Mouse (Mus musculus) kidney, postnatal 0 days (tissue): ENCODE results near the gene Fbxo2. TPM values are rescaled to one million over a fixed set of nuclear protein-coding genes. Genes with fewer than 3 reads are reported as not detected.

ENCODE experiments used
- ATAC-seq: fragments of 200-750 bp; cut with Nextera tagmentation; replicated peaks from 2 replicates; pipeline ENCODE4 v1.8.0; 2017; ENCODE audit warnings: low read depth, moderate number of reproducible peaks, moderate TSS enrichment, moderate library complexity; ENCODE audit not compliant: low FRiP score
- DNase-seq: peaks from one replicate; pipeline ENCODE4 v3.0.0-alpha.2; 2016; ENCODE audit warnings: low spot score
- H3K27ac ChIP-seq: fragments of 300-500 bp; sonication (generic); 2 replicates; pipeline ENCODE4 v1.5.1; 2014; ENCODE audit warnings: mild to moderate bottlenecking
- H3K27me3 ChIP-seq: fragments of 300-500 bp; sonication (generic); 2 replicates; pipeline ENCODE4 v1.6.1; 2014; ENCODE audit warnings: low read length, mixed read lengths; ENCODE audit not compliant: insufficient read depth
- H3K36me3 ChIP-seq: fragments of 300-500 bp; sonication (generic); 2 replicates; pipeline ENCODE4 v1.6.1; 2014; ENCODE audit warnings: low read length, mixed read lengths; ENCODE audit not compliant: insufficient read depth
- H3K4me1 ChIP-seq: fragments of 300-500 bp; sonication (generic); replicated peaks from 2 replicates; pipeline ENCODE4 v1.6.1; 2014; ENCODE audit warnings: antibody characterized with exemption, low read length, mixed read lengths; ENCODE audit not compliant: insufficient read depth
- H3K4me2 ChIP-seq: fragments of 300-500 bp; sonication (generic); 2 replicates; pipeline ENCODE4 v1.6.1; 2014; ENCODE audit warnings: mild to moderate bottlenecking, low read length, moderate library complexity, mixed read lengths
- H3K4me3 ChIP-seq: fragments of 300-500 bp; sonication (generic); replicated peaks from 2 replicates; pipeline ENCODE4 v1.5.1; 2014; ENCODE audit warnings: low read depth, low read length
- H3K9ac ChIP-seq: fragments of 300-500 bp; sonication (generic); 2 replicates; pipeline ENCODE4 v1.6.1; 2014; ENCODE audit warnings: low read depth, low read length
- H3K9me3 ChIP-seq: fragments of 300-500 bp; sonication (generic); replicated peaks from 2 replicates; pipeline ENCODE4 v1.6.1; 2016; ENCODE audit warnings: low read length, inconsistent platforms, mixed read lengths
- CTCF ChIP-seq: IDR thresholded peaks from 2 replicates; pipeline ENCODE4 v1.5.1; 2016; ENCODE audit warnings: antibody characterized with exemption, low read depth, mild to moderate bottlenecking, moderate library complexity
- WGBS: fragments of 180-500 bp; shearing (Covaris S2); extraction: QIAGEN DNeasy Blood & Tissue Kit; methylation state at CpG from one replicate; pipeline ENCODE4 v1.1.7; 2014; 5-methylcytosine and 5-hydroxymethylcytosine counted together
- polyA plus RNA-seq: library from polyadenylated mRNA; unstranded; fragments of >200 nt; fragmentation: Nextera tagmentation; extraction: Ambion mirVana; gene quantifications from 2 replicates; pipeline ENCODE4 v1.2.1, GENCODE M21; 2015

Gene Fbxo2
- polyA plus RNA-seq, 1 experiment from 2014 or later: 3.7 TPM

- Histone ChIP-seq H3K9me3 (no peaks in the 10 kb centered on the region), H3K4me1 (peaks cover 14% of the 10 kb centered on the region), H3K36me3 (0 out of 2 replicates have a peak, but pooled peaks cover 5% of the 10 kb centered on the region), H3K4me2 (peak overlapping the region; percentile 96), H3K9ac (peak overlapping the region; percentile 76), H3K27me3 (no peaks in the 10 kb centered on the region), H3K27ac (peak overlapping the region; percentile 92), H3K4me3 (peak overlapping the region; percentile 63)
- DNase-seq: no peak
- no peak for ATAC-seq
- WGBS: 20% methylated on average over 3 of the region's 3 CpGs
- TF ChIP-seq CTCF: no peak
Measured at GRCm38 (mm10) chr4:148150953-148151266, 9.5 kb upstream of the Fbxo2 start.

GRCm38 (mm10) chr4:148151267-148152168 is 8.9 kb upstream of the Fbxo2 start, which contains the start of gene Fbxo6:
Fbxo6 (minus strand) TSS chr4:148152140.
- Histone ChIP-seq H3K4me1 (peaks cover 14% of the 10 kb centered on the region), H3K9ac (peak within 1 kb of the TSS; percentile 76), H3K36me3 (0 out of 2 replicates have a peak, but pooled peaks cover 9% of the 10 kb centered on the region), H3K4me2 (peak within 1 kb of the TSS; percentile 96), H3K27me3 (no peaks in the 10 kb centered on the region), H3K27ac (peak within 1 kb of the TSS; percentile 92), H3K4me3 (peak within 1 kb of the TSS; percentile 63), H3K9me3 (no peaks in the 10 kb centered on the region)
- ATAC-seq (peak; percentile 90), DNase-seq (peak; percentile 95)
- peak; percentile 76 for TF ChIP-seq CTCF
- WGBS: under 1% methylated on average over 44 of the region's 67 CpGs

- 79% methylated on average over 5 of the region's 5 CpGs for WGBS
- DNase-seq: no peak
- ATAC-seq: no peak
- Histone ChIP-seq H3K4me1 (peaks cover 14% of the 10 kb centered on the region), H3K36me3 (0 out of 2 replicates have a peak, but pooled peaks cover 11% of the 10 kb centered on the region), H3K27me3 (no peaks in the 10 kb centered on the region), H3K4me2 (no peak overlapping the region), H3K9ac (no peak overlapping the region), H3K27ac (peak overlapping the region; percentile 92; the same call in 1 of the 2 replicates), H3K4me3 (no peak overlapping the region), H3K9me3 (no peaks in the 10 kb centered on the region)
- TF ChIP-seq CTCF: no peak
Measured at GRCm38 (mm10) chr4:148152547-148152946, 7.9 kb upstream of the Fbxo2 start.

GRCm38 (mm10) chr4:148154006-148154405 is 6.4 kb upstream of the Fbxo2 start:
- no peak for ATAC-seq
- Histone ChIP-seq H3K4me2 (no peak overlapping the region), H3K9ac (no peak overlapping the region), H3K36me3 (0 out of 2 replicates have a peak, but pooled peaks cover 11% of the 10 kb centered on the region), H3K9me3 (no peaks in the 10 kb centered on the region), H3K4me1 (peaks cover 13% of the 10 kb centered on the region), H3K27ac (no peak overlapping the region), H3K4me3 (no peak overlapping the region), H3K27me3 (no peaks in the 10 kb centered on the region)
- 87% methylated on average over 4 of the region's 4 CpGs for WGBS
- DNase-seq: no peak
- no peak for TF ChIP-seq CTCF

- Histone ChIP-seq H3K27ac (no peak overlapping the region), H3K27me3 (no peaks in the 10 kb centered on the region), H3K4me2 (no peak overlapping the region), H3K4me3 (no peak overlapping the region), H3K4me1 (peaks cover 3% of the 10 kb centered on the region; the same call in 1 of the 2 replicates), H3K9me3 (no peaks in the 10 kb centered on the region), H3K9ac (no peak overlapping the region), H3K36me3 (0 out of 2 replicates have a peak, but pooled peaks cover 11% of the 10 kb centered on the region)
- WGBS: 54% methylated on average over 3 of the region's 3 CpGs
- peak; percentile 67 for TF ChIP-seq CTCF
- no peak for ATAC-seq
- DNase-seq: no peak
Measured at GRCm38 (mm10) chr4:148154982-148155381, 5.4 kb upstream of the Fbxo2 start.

- Histone ChIP-seq H3K36me3 (0 out of 2 replicates have a peak, but pooled peaks cover 11% of the 10 kb centered on the region), H3K27me3 (peaks cover 18% of the 10 kb centered on the region; the same call in 1 of the 2 replicates), H3K4me1 (no peaks in the 10 kb centered on the region; the same call in 1 of the 2 replicates), H3K9me3 (no peaks in the 10 kb centered on the region), H3K27ac (peak overlapping the region; percentile 65), H3K4me2 (peak overlapping the region; percentile 98), H3K4me3 (peak overlapping the region; percentile 60), H3K9ac (peak overlapping the region; percentile 77)
- TF ChIP-seq CTCF: no peak
- DNase-seq: no peak
- no peak for ATAC-seq
- WGBS: 33% methylated on average over 27 of the region's 27 CpGs
Measured at GRCm38 (mm10) chr4:148158436-148159348, 1.7 kb upstream of the Fbxo2 start.
